Mouse (Mus musculus) MEL (cell line): ENCODE data around the gene Epb41l1. TPM values are rescaled to one million over a fixed set of nuclear protein-coding genes. Genes with fewer than 3 reads are reported as not detected.

Experiments
- DNase-seq: peaks from one replicate; pipeline ENCODE4 v3.0.0; 2011; ENCODE audit warnings: low read depth, low spot score
- H3K27ac ChIP-seq: 2 replicates; pipeline ENCODE4 v1.5.1; 2012; ENCODE audit warnings: low read depth, mild to moderate bottlenecking, control low read depth, low read length, moderate library complexity; ENCODE audit not compliant: control insufficient read depth
- H3K27me3 ChIP-seq, 2 experiments: fragments of 150-350 bp in 1 of 2; sonication (generic) in 1 of 2; 2 replicates each; pipeline ENCODE4 v1.6.1; 2012; ENCODE audit warnings: low read length in 2 of 2, mild to moderate bottlenecking in 2 of 2, improper control_type of control experiment in 1 of 2, moderate library complexity in 1 of 2; ENCODE audit not compliant: insufficient read depth in 2 of 2, control insufficient read depth in 1 of 2
- H3K36me3 ChIP-seq, 2 experiments: 2 replicates each; pipeline ENCODE4 v1.6.1; 2012 to 2014; ENCODE audit warnings: low read length in 2 of 2, improper control_type of control experiment in 1 of 2, inconsistent platforms in 1 of 2, mild to moderate bottlenecking in 1 of 2; ENCODE audit not compliant: insufficient read depth in 2 of 2, control insufficient read depth in 1 of 2
- H3K4me1 ChIP-seq, 2 experiments: fragments of 150-350 bp in 1 of 2; sonication (generic) in 1 of 2; 2 replicates each; pipeline ENCODE4 v1.6.1; 2012; ENCODE audit warnings: low read length in 2 of 2, improper control_type of control experiment in 1 of 2, mild to moderate bottlenecking in 1 of 2; ENCODE audit not compliant: insufficient read depth in 2 of 2, control insufficient read depth in 1 of 2
- H3K4me3 ChIP-seq, 2 experiments: fragments of 150-350 bp in 1 of 2; sonication (generic) in 1 of 2; 2 replicates each; pipeline ENCODE4 v1.5.1; 2012; ENCODE audit warnings: low read depth in 2 of 2, low read length in 2 of 2, mild to moderate bottlenecking in 2 of 2, moderate library complexity in 2 of 2, control low read depth in 1 of 2, improper control_type of control experiment in 1 of 2; ENCODE audit not compliant: control insufficient read depth in 1 of 2, insufficient read depth in 1 of 2
- H3K79me2 ChIP-seq: 2 replicates; pipeline ENCODE4 v1.6.1; 2012; ENCODE audit warnings: mild to moderate bottlenecking, low read length, moderate library complexity; ENCODE audit not compliant: control insufficient read depth, poor library complexity, insufficient read depth
- H3K9ac ChIP-seq: 2 replicates; pipeline ENCODE4 v1.6.1; 2012; ENCODE audit warnings: low read depth, mild to moderate bottlenecking, control low read depth, low read length, moderate library complexity; ENCODE audit not compliant: control insufficient read depth, poor library complexity, severe bottlenecking
- H3K9me3 ChIP-seq: fragments of 150-350 bp; sonication (generic); replicated peaks from 2 replicates; pipeline ENCODE4 v1.6.1; 2012; ENCODE audit warnings: mild to moderate bottlenecking, low read length, improper control_type of control experiment, moderate library complexity; ENCODE audit not compliant: insufficient read depth
- GATA1 ChIP-seq: IDR thresholded peaks from 2 replicates; pipeline ENCODE4 v1.6.1; 2011; ENCODE audit warnings: low read depth, low read length, improper control_type of control experiment
- JUND ChIP-seq: IDR thresholded peaks from 2 replicates; pipeline ENCODE4 v1.6.1; 2011; ENCODE audit warnings: low read depth, mild to moderate bottlenecking, improper control_type of control experiment, low read length
- MAFK ChIP-seq: IDR thresholded peaks from 2 replicates; pipeline ENCODE4 v1.6.1; 2011; ENCODE audit warnings: low read depth, mild to moderate bottlenecking, low read length, improper control_type of control experiment, borderline replicate concordance
- MAZ ChIP-seq: IDR thresholded peaks from 2 replicates; pipeline ENCODE4 v1.6.1; 2012; ENCODE audit warnings: low read depth, mild to moderate bottlenecking, inconsistent platforms, low read length, improper control_type of control experiment
- MYB ChIP-seq: IDR thresholded peaks from 2 replicates; pipeline ENCODE4 v1.6.1; 2011; ENCODE audit warnings: mild to moderate bottlenecking, low read depth, low read length, improper control_type of control experiment
- MYC ChIP-seq: IDR thresholded peaks from 2 replicates; pipeline ENCODE4 v1.6.1; 2011; ENCODE audit warnings: low read depth, mild to moderate bottlenecking, low read length, improper control_type of control experiment, moderate library complexity
- NRF1 ChIP-seq: IDR thresholded peaks from 2 replicates; pipeline ENCODE4 v1.6.1; 2014; ENCODE audit warnings: low read depth, mild to moderate bottlenecking, inconsistent platforms, low read length, improper control_type of control experiment, moderate library complexity; ENCODE audit not compliant: poor library complexity, insufficient read depth, severe bottlenecking
- POLR2AphosphoS2 ChIP-seq: IDR thresholded peaks from 2 replicates; pipeline ENCODE4 v1.6.1; 2011; ENCODE audit warnings: low read length, improper control_type of control experiment
- RCOR1 ChIP-seq: IDR thresholded peaks from 2 replicates; pipeline ENCODE4 v1.6.1; 2012; ENCODE audit warnings: low read depth, mild to moderate bottlenecking, inconsistent platforms, low read length, improper control_type of control experiment
- SIN3A ChIP-seq: IDR thresholded peaks from 2 replicates; pipeline ENCODE4 v1.6.1; 2012; ENCODE audit warnings: low read length, improper control_type of control experiment, inconsistent platforms
- SMC3 ChIP-seq: IDR thresholded peaks from 2 replicates; pipeline ENCODE4 v1.6.1; 2011; ENCODE audit warnings: low read depth, low read length, improper control_type of control experiment
- TAL1 ChIP-seq: IDR thresholded peaks from 2 replicates; pipeline ENCODE4 v1.6.1; 2012; ENCODE audit warnings: mild to moderate bottlenecking, inconsistent platforms, low read length, moderate library complexity, mixed read lengths
- TBP ChIP-seq: IDR thresholded peaks from 2 replicates; pipeline ENCODE4 v1.8.0; 2011; ENCODE audit warnings: low read depth, low read length, improper control_type of control experiment
- ZNF384 ChIP-seq: IDR thresholded peaks from 2 replicates; pipeline ENCODE4 v1.6.1; 2012; ENCODE audit warnings: low read depth, mild to moderate bottlenecking, inconsistent platforms, low read length, improper control_type of control experiment
- polyA plus RNA-seq, 2 experiments: library from polyadenylated mRNA; stranded (reverse) in 1 of 2; unstranded in 1 of 2; fragments of >175 nt in 1 of 2; fragments of >200 nt in 1 of 2; gene quantifications; 2 replicates each; pipeline versions ENCODE4 v1.2.1 to v1.2.4; 2012; ENCODE audit warnings: low replicate concordance in 2 of 2, low read depth in 1 of 2; ENCODE audit not compliant: insufficient read length in 2 of 2, insufficient read depth in 1 of 2, missing spikeins in 1 of 2
- total RNA-seq: library from RNA; depleted of rRNA; stranded (reverse); fragments of 300-350 nt; gene quantifications from 2 replicates; pipeline ENCODE4 v1.2.3, GENCODE M21; 2012; rRNA removed

The Epb41l1 gene
- total and polyA plus RNA-seq, 3 experiments = 1.5 to 7.3 TPM; not detected in 1

GRCm38 (mm10) chr2:156584797-156585471 lies 164.2 kb downstream of the Epb41l1 start:
- Histone ChIP-seq H3K9ac (no peak overlapping the region), H3K27ac (no peak overlapping the region), H3K27me3 (peaks cover 0 to 8% of the 10 kb centered on the region in 2 experiments; a peak in 2 of 4 replicates), H3K9me3 (no peaks in the 10 kb centered on the region), H3K79me2 (no peaks in the 10 kb centered on the region), H3K36me3 (no peaks in the 10 kb centered on the region), H3K4me1 (no peaks in the 10 kb centered on the region), H3K4me3 (no peak overlapping the region)
- TF ChIP-seq POLR2AphosphoS2 (no peak), SIN3A (no peak), TAL1 (no peak), MAFK (no peak), MAZ (no peak), RCOR1 (no peak), JUND (no peak), TBP (no peak), ZNF384 (no peak), MYB (no peak), NRF1 (no peak), SMC3 (no peak), MYC (no peak), GATA1 (no peak)
- no peak for DNase-seq

- peaks cover 0 to under 1% of the 10 kb centered on the region in 2 experiments; a peak in 2 of 4 replicates for H3K27me3 ChIP-seq
- no peak overlapping the region for H3K9ac ChIP-seq
- TF ChIP-seq POLR2AphosphoS2 (no peak), SMC3 (no peak)
- H3K4me1 ChIP-seq = no peaks in the 10 kb centered on the region
- H3K79me2 ChIP-seq = no peaks in the 10 kb centered on the region
- no peaks in the 10 kb centered on the region for H3K36me3 ChIP-seq
- no peaks in the 10 kb centered on the region for H3K9me3 ChIP-seq
- H3K27ac ChIP-seq = no peak overlapping the region
- H3K4me3 ChIP-seq = no peak overlapping the region
- DNase-seq = no peak
These were observed 168.8 kb downstream of the Epb41l1 start for GRCm38 (mm10) chr2:156589481-156589880.

Other genes starting within 250 kb of the Epb41l1 start
- gene Rbm39, start 240.7 kb upstream of the Epb41l1 start, total RNA-seq = 212 and 228 TPM in 2 replicates
- gene Rbm39, start 240.7 kb upstream of the Epb41l1 start, polyA plus RNA-seq = 1,000 to 10,000 TPM in 1 of 2 experiments, 100 to 1,000 TPM in 1; 248 to 1,530 TPM
- 11.7 and 13.2 TPM in 2 replicates for gene Phf20, start 224.4 kb upstream of the Epb41l1 start, total RNA-seq
- gene Phf20, start 224.4 kb upstream of the Epb41l1 start, polyA plus RNA-seq = 10 to 100 TPM in 1 of 2 experiments, not detected in 1; 16.9 TPM
- gene Cnbd2, start 108.6 kb upstream of the Epb41l1 start, total RNA-seq = 1.2 and 1.8 TPM in 2 replicates
- 1 to 10 TPM in 1 of 2 experiments, not detected in 1; 4.8 TPM for gene Cnbd2, start 108.6 kb upstream of the Epb41l1 start, polyA plus RNA-seq
- 37.4 and 49.6 TPM in 2 replicates for gene Scand1, start 108.2 kb upstream of the Epb41l1 start, total RNA-seq
- gene Scand1, start 108.2 kb upstream of the Epb41l1 start, polyA plus RNA-seq = 10 to 100 TPM in 1 of 2 experiments, not detected in 1; 75.6 TPM
- gene Aar2, start 126.7 kb downstream of the Epb41l1 start, total RNA-seq = 24.2 and 28.2 TPM in 2 replicates
- 10 to 100 TPM in 1 of 2 experiments, not detected in 1; 34.1 TPM for gene Aar2, start 126.7 kb downstream of the Epb41l1 start, polyA plus RNA-seq
- gene Dlgap4, start 192.8 kb downstream of the Epb41l1 start, total RNA-seq = 10.3 and 10.4 TPM in 2 replicates
- 10 to 100 TPM in 1 of 2 experiments, not detected in 1; 39.6 TPM for gene Dlgap4, start 192.8 kb downstream of the Epb41l1 start, polyA plus RNA-seq